Mouse (Mus musculus): ENCODE data around the gene Nmrk2.

GRCm38 (mm10) chr10:81230438-81231332 is 28.8 kb upstream of the Nmrk2 start, which contains the start of gene Atcay:
- TF ChIP-seq POLR2A (IDR thresholded peaks at IDR 0.05; ENCODE audit: insufficient read depth, low read depth, low read length) = peak; percentile 92
- TF ChIP-seq CTCF (IDR thresholded peaks at IDR 0.05; ENCODE audit: insufficient read depth, low read depth, low read length) = peak; percentile 33; the same call in 1 of the 2 replicates
